Mouse (Mus musculus): ENCODE measurements around the gene Zfp280b. TPM values are rescaled to one million over a fixed set of nuclear protein-coding genes. Genes with fewer than 3 reads are reported as not detected.

Gene Zfp280b
- polyA plus RNA-seq, 1 experiment from 2014 or later: 44.8 TPM

GRCm38 (mm10) chr10:76035277-76035676 is 2.8 kb downstream of the Zfp280b start:
- ATAC-seq (ENCODE audit: insufficient number of reproducible peaks, low FRiP score, low TSS enrichment, low read depth) (no peak), DNase-seq (ENCODE audit: low spot score) (no peak)
- no peaks in the 10 kb centered on the region for H3K27me3 ChIP-seq (ENCODE audit: control insufficient read depth, insufficient read depth, low read length)

GRCm38 (mm10) chr10:76036962-76037361 is 4.5 kb downstream of the Zfp280b start:
- Histone ChIP-seq H3K27me3 (ENCODE audit: control insufficient read depth, insufficient read depth, low read length) (no peaks in the 10 kb centered on the region), H3K9me3 (ENCODE audit: control insufficient read depth, low read length) (no peaks in the 10 kb centered on the region), H3K4me3 (ENCODE audit: low read depth, low read length) (no peak overlapping the region), H3K36me3 (ENCODE audit: control insufficient read depth, insufficient read depth, low read length) (peaks cover 28% of the 10 kb centered on the region), H3K27ac (replicated peaks; ENCODE audit: low read depth, low read length) (no peak overlapping the region), H3K9ac (ENCODE audit: low read length) (no peak overlapping the region), H3K4me1 (ENCODE audit: control insufficient read depth, insufficient read depth, low read length) (no peaks in the 10 kb centered on the region), H3K4me2 (ENCODE audit: low read depth, severe bottlenecking) (no peak overlapping the region)
- DNase-seq (ENCODE audit: low spot score) (no peak), ATAC-seq (ENCODE audit: insufficient number of reproducible peaks, low FRiP score, low TSS enrichment, low read depth) (no peak)
- 96% methylated on average over 5 of the region's 5 CpGs for WGBS

More at GRCm38 (mm10) chr10:76035277-76035676, 2.8 kb downstream of the Zfp280b start:
- H3K36me3 ChIP-seq (ENCODE audit: control insufficient read depth, insufficient read depth, low read length): peaks cover 23% of the 10 kb centered on the region
- H3K9ac ChIP-seq (ENCODE audit: low read length): no peak overlapping the region
- no peak overlapping the region for H3K27ac ChIP-seq (replicated peaks; ENCODE audit: low read depth, low read length)
- H3K4me3 ChIP-seq (ENCODE audit: low read depth, low read length): no peak overlapping the region
- H3K4me1 ChIP-seq (ENCODE audit: control insufficient read depth, insufficient read depth, low read length): no peaks in the 10 kb centered on the region
- H3K4me2 ChIP-seq (ENCODE audit: low read depth, severe bottlenecking): no peak overlapping the region
- H3K9me3 ChIP-seq (ENCODE audit: control insufficient read depth, low read length): no peaks in the 10 kb centered on the region

GRCm38 (mm10) chr10:76045343-76045742 is 12.9 kb downstream of the Zfp280b start:
- ATAC-seq (ENCODE audit: insufficient number of reproducible peaks, low FRiP score, low TSS enrichment, low read depth) (no peak), DNase-seq (ENCODE audit: low spot score) (no peak)
- no peaks in the 10 kb centered on the region for H3K4me1 ChIP-seq (ENCODE audit: control insufficient read depth, insufficient read depth, low read length)
- H3K9ac ChIP-seq (ENCODE audit: low read length): no peak overlapping the region
- H3K36me3 ChIP-seq (ENCODE audit: control insufficient read depth, insufficient read depth, low read length): peaks cover 4% of the 10 kb centered on the region
- 45% methylated on average over 5 of the region's 5 CpGs for WGBS
- H3K27me3 ChIP-seq (ENCODE audit: control insufficient read depth, insufficient read depth, low read length): no peaks in the 10 kb centered on the region
- no peaks in the 10 kb centered on the region for H3K9me3 ChIP-seq (ENCODE audit: control insufficient read depth, low read length)
- no peak overlapping the region for H3K4me3 ChIP-seq (ENCODE audit: low read depth, low read length)
- no peak overlapping the region for H3K4me2 ChIP-seq (ENCODE audit: low read depth, severe bottlenecking)
- H3K27ac ChIP-seq (replicated peaks; ENCODE audit: low read depth, low read length): no peak overlapping the region

- H3K9ac ChIP-seq (ENCODE audit: low read length): no peak overlapping the region
- no peak overlapping the region for H3K27ac ChIP-seq (replicated peaks; ENCODE audit: low read depth, low read length)
- no peak overlapping the region for H3K4me3 ChIP-seq (ENCODE audit: low read depth, low read length)
- H3K27me3 ChIP-seq (ENCODE audit: control insufficient read depth, insufficient read depth, low read length): no peaks in the 10 kb centered on the region
- no peak overlapping the region for H3K4me2 ChIP-seq (ENCODE audit: low read depth, severe bottlenecking)
- H3K36me3 ChIP-seq (ENCODE audit: control insufficient read depth, insufficient read depth, low read length): no peaks in the 10 kb centered on the region
- no peaks in the 10 kb centered on the region for H3K4me1 ChIP-seq (ENCODE audit: control insufficient read depth, insufficient read depth, low read length)
- no peak for ATAC-seq (ENCODE audit: insufficient number of reproducible peaks, low FRiP score, low TSS enrichment, low read depth)
- DNase-seq (ENCODE audit: low spot score): no peak
- no peaks in the 10 kb centered on the region for H3K9me3 ChIP-seq (ENCODE audit: control insufficient read depth, low read length)
- 43% methylated on average over 1 of the region's 1 CpGs for WGBS
These were observed 14.3 kb downstream of the Zfp280b start for GRCm38 (mm10) chr10:76046754-76047153.

GRCm38 (mm10) chr10:76047182-76047869 is 14.9 kb downstream of the Zfp280b start:
- Histone ChIP-seq H3K4me2 (ENCODE audit: low read depth, severe bottlenecking) (no peak overlapping the region), H3K9ac (ENCODE audit: low read length) (no peak overlapping the region), H3K4me3 (ENCODE audit: low read depth, low read length) (no peak overlapping the region), H3K9me3 (ENCODE audit: control insufficient read depth, low read length) (no peaks in the 10 kb centered on the region), H3K4me1 (ENCODE audit: control insufficient read depth, insufficient read depth, low read length) (no peaks in the 10 kb centered on the region), H3K27me3 (ENCODE audit: control insufficient read depth, insufficient read depth, low read length) (no peaks in the 10 kb centered on the region), H3K36me3 (ENCODE audit: control insufficient read depth, insufficient read depth, low read length) (no peaks in the 10 kb centered on the region), H3K27ac (replicated peaks; ENCODE audit: low read depth, low read length) (no peak overlapping the region)
- no peak for ATAC-seq (ENCODE audit: insufficient number of reproducible peaks, low FRiP score, low TSS enrichment, low read depth)
- 51% methylated on average over 5 of the region's 5 CpGs for WGBS
- no peak for DNase-seq (ENCODE audit: low spot score)

- no peak for ATAC-seq (ENCODE audit: insufficient number of reproducible peaks, low FRiP score, low TSS enrichment, low read depth)
These were observed 16.5 kb downstream of the Zfp280b start for GRCm38 (mm10) chr10:76048967-76049366.

GRCm38 (mm10) chr10:76051860-76052259 is 19.4 kb downstream of the Zfp280b start:
- Histone ChIP-seq H3K9me3 (ENCODE audit: control insufficient read depth, low read length) (no peaks in the 10 kb centered on the region), H3K9ac (ENCODE audit: low read length) (no peak overlapping the region), H3K27me3 (ENCODE audit: control insufficient read depth, insufficient read depth, low read length) (no peaks in the 10 kb centered on the region), H3K36me3 (ENCODE audit: control insufficient read depth, insufficient read depth, low read length) (no peaks in the 10 kb centered on the region), H3K27ac (replicated peaks; ENCODE audit: low read depth, low read length) (no peak overlapping the region), H3K4me3 (ENCODE audit: low read depth, low read length) (no peak overlapping the region), H3K4me2 (ENCODE audit: low read depth, severe bottlenecking) (no peak overlapping the region), H3K4me1 (ENCODE audit: control insufficient read depth, insufficient read depth, low read length) (no peaks in the 10 kb centered on the region)
- ATAC-seq (ENCODE audit: insufficient number of reproducible peaks, low FRiP score, low TSS enrichment, low read depth) (no peak), DNase-seq (ENCODE audit: low spot score) (no peak)
- 79% methylated on average over 11 of the region's 11 CpGs for WGBS

More at GRCm38 (mm10) chr10:76048967-76049366, 16.5 kb downstream of the Zfp280b start:
- DNase-seq (ENCODE audit: low spot score): no peak
- 50% methylated on average over 6 of the region's 6 CpGs for WGBS
- Histone ChIP-seq H3K9ac (ENCODE audit: low read length) (no peak overlapping the region), H3K4me3 (ENCODE audit: low read depth, low read length) (no peak overlapping the region), H3K27me3 (ENCODE audit: control insufficient read depth, insufficient read depth, low read length) (no peaks in the 10 kb centered on the region), H3K27ac (replicated peaks; ENCODE audit: low read depth, low read length) (no peak overlapping the region), H3K4me2 (ENCODE audit: low read depth, severe bottlenecking) (no peak overlapping the region), H3K36me3 (ENCODE audit: control insufficient read depth, insufficient read depth, low read length) (no peaks in the 10 kb centered on the region), H3K4me1 (ENCODE audit: control insufficient read depth, insufficient read depth, low read length) (no peaks in the 10 kb centered on the region), H3K9me3 (ENCODE audit: control insufficient read depth, low read length) (no peaks in the 10 kb centered on the region)

GRCm38 (mm10) chr10:76062439-76062838 is 30.0 kb downstream of the Zfp280b start:
- no peaks in the 10 kb centered on the region for H3K27me3 ChIP-seq (ENCODE audit: control insufficient read depth, insufficient read depth, low read length)
- no peaks in the 10 kb centered on the region for H3K4me1 ChIP-seq (ENCODE audit: control insufficient read depth, insufficient read depth, low read length)
- H3K4me3 ChIP-seq (ENCODE audit: low read depth, low read length): no peak overlapping the region
- no peak overlapping the region for H3K27ac ChIP-seq (replicated peaks; ENCODE audit: low read depth, low read length)
- DNase-seq (ENCODE audit: low spot score) (no peak), ATAC-seq (ENCODE audit: insufficient number of reproducible peaks, low FRiP score, low TSS enrichment, low read depth) (no peak)
- no peaks in the 10 kb centered on the region for H3K9me3 ChIP-seq (ENCODE audit: control insufficient read depth, low read length)
- no peaks in the 10 kb centered on the region for H3K36me3 ChIP-seq (ENCODE audit: control insufficient read depth, insufficient read depth, low read length)
- WGBS: 91% methylated on average over 5 of the region's 5 CpGs
- no peak overlapping the region for H3K4me2 ChIP-seq (ENCODE audit: low read depth, severe bottlenecking)
- no peak overlapping the region for H3K9ac ChIP-seq (ENCODE audit: low read length)

Data from limb, embryonic 11.5 days (tissue).